Mouse (Mus musculus) retina, adult 2 months (tissue): ENCODE data around the gene Gpr83.

Source experiments
- DNase-seq: peaks from one replicate; pipeline ENCODE4 v3.0.0-alpha.2; 2012; ENCODE audit warnings: low read depth, low spot score

Gpr83 gene

GRCm38 (mm10) chr9:14904741-14905475 lies 44.9 kb downstream of the Gpr83 start:
- no peak for DNase-seq

- no peak for DNase-seq
Measured at GRCm38 (mm10) chr9:14905956-14906355, 45.9 kb downstream of the Gpr83 start.

- DNase-seq, result no peak
Measured at GRCm38 (mm10) chr9:14907816-14908415, 47.9 kb downstream of the Gpr83 start.

GRCm38 (mm10) chr9:14909981-14910380 lies 50.0 kb downstream of the Gpr83 start:
- DNase-seq, result no peak

- no peak for DNase-seq
Measured at GRCm38 (mm10) chr9:14912037-14912436, 52.0 kb downstream of the Gpr83 start.

GRCm38 (mm10) chr9:14917661-14918060 lies 57.7 kb downstream of the Gpr83 start:
- DNase-seq, result no peak

GRCm38 (mm10) chr9:14918825-14919668 lies 59.0 kb downstream of the Gpr83 start:
- DNase-seq, result no peak
